Mouse (Mus musculus): ENCODE results near the gene Grin3b. TPM values are rescaled to one million over a fixed set of nuclear protein-coding genes. Genes with fewer than 3 reads are reported as not detected.

The Grin3b gene
- total and polyA plus RNA-seq, 2 experiments from 2014 or later, result 0.34 TPM; not detected in 1

DNA sequence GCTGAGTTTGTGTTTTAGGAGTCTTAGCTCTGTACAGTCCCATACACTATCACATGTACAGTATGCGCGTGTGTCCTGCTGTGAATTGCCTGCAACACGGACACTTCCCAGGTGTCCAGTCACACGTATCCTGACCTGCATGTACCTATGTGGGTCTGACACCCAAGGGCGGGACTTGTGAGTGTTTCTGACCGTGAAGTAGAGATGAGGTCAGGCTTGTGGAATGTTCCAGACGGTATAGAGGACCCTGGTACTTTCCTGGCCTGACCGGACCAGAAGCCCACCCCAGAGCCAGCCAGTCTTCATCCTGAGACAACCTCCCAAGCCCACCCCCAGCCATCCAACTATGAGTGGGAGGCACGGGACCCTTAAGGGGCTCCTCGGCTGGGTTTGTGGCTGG, 45.1 kb downstream of the Grin3b start:
- no peak for ATAC-seq (ENCODE audit: insufficient read depth, low read depth)
- no peak overlapping the region for H3K4me3 ChIP-seq (ENCODE audit: low read depth, low read length)

DNA sequence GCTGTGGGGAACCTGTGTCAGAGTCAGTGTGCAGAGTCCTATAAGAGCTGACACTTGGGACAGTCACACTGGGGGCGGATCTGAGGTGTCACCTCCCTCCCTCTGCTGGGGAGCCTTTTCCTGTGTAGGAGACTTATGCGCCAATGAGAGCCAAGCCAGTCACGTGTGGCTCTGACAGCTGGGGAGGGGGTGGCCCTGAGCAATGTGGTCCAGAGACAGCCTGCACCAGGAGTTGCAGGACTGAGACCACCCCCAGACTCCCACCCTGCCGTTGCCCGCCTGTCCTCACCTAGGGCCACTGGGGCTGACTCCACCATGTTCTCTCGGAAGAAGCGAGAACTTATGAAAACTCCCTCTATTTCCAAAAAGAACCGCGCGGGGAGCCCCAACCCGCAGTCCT, 46.0 kb downstream of the Grin3b start, which contains the start of gene Arhgap45:
Arhgap45 (plus strand) TSS at position 143 of the 400 bp plus-strand sequence.
- DNase-seq (ENCODE audit: low spot score), result no peak
- Histone ChIP-seq H3K9ac (replicated peaks; ENCODE audit: low read depth, low read length) (0 out of 2 replicates have a peak within 1 kb of the TSS, but pooled peaks have one; percentile 1), H3K4me1 (ENCODE audit: control insufficient read depth, insufficient read depth) (no peaks in the 10 kb centered on the region), H3K36me3 (replicated peaks; ENCODE audit: control insufficient read depth, insufficient read depth, low read length) (peaks cover 17% of the 10 kb centered on the region; the same call in 1 of the 2 replicates), H3K4me2 (ENCODE audit: low read depth, low read length) (no peak within 1 kb of the TSS; the same call in 1 of the 2 replicates), H3K4me3 (ENCODE audit: low read depth, low read length) (peak within 1 kb of the TSS; percentile 33; the same call in 1 of the 2 replicates), H3K27me3 (ENCODE audit: control insufficient read depth, insufficient read depth, low read length) (peaks cover 22% of the 10 kb centered on the region), H3K27ac (ENCODE audit: low read depth) (peak within 1 kb of the TSS; percentile 43; the same call in 1 of the 2 replicates), H3K9me3 (replicated peaks; ENCODE audit: control insufficient read depth, low read length) (no peaks in the 10 kb centered on the region)
- no peak for ATAC-seq (ENCODE audit: insufficient read depth, low read depth)
- WGBS, result 68% methylated on average over 11 of the region's 11 CpGs
- TF ChIP-seq CTCF (IDR thresholded peaks at IDR 0.05; ENCODE audit: low read depth) (no peak), EP300 (IDR thresholded peaks at IDR 0.05; ENCODE audit: low read depth) (no peak)

More for the DNA sequence above, 45.1 kb downstream of the Grin3b start:
- Histone ChIP-seq H3K9ac (replicated peaks; ENCODE audit: low read depth, low read length) (no peak overlapping the region), H3K9me3 (replicated peaks; ENCODE audit: control insufficient read depth, low read length) (peaks cover 8% of the 10 kb centered on the region), H3K4me2 (ENCODE audit: low read depth, low read length) (no peak overlapping the region), H3K27me3 (ENCODE audit: control insufficient read depth, insufficient read depth, low read length) (peaks cover 22% of the 10 kb centered on the region), H3K36me3 (replicated peaks; ENCODE audit: control insufficient read depth, insufficient read depth, low read length) (peaks cover 26% of the 10 kb centered on the region), H3K4me1 (ENCODE audit: control insufficient read depth, insufficient read depth) (no peaks in the 10 kb centered on the region), H3K27ac (ENCODE audit: low read depth) (no peak overlapping the region)
- TF ChIP-seq EP300 (IDR thresholded peaks at IDR 0.05; ENCODE audit: low read depth) (no peak), CTCF (IDR thresholded peaks at IDR 0.05; ENCODE audit: low read depth) (no peak)
- 69% methylated on average over 10 of the region's 10 CpGs for WGBS
- no peak for DNase-seq (ENCODE audit: low spot score)

DNA sequence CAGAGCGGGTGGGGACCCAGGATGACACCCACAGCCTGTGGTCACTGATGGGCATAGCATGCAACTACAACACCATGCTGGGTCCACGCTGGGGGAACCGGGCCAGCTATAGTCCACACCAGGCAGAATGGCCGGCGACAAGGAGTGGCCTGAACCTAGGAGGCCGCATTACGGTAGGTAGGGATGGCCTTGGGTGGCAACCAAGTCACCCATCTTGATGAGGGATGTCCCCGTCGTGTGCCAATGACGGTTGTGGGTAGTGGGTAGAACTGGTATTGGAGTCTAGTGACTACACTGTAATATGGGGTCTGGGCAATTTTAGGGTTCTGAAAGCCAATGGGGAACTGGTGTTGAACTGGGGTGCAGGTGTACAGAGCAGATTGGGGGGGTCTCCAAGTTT, 46.4 kb downstream of the Grin3b start:
- ATAC-seq (ENCODE audit: insufficient read depth, low read depth) (no peak), DNase-seq (ENCODE audit: low spot score) (no peak)
- Histone ChIP-seq H3K4me2 (ENCODE audit: low read depth, low read length) (no peak overlapping the region; the same call in 1 of the 2 replicates), H3K27me3 (ENCODE audit: control insufficient read depth, insufficient read depth, low read length) (peaks cover 22% of the 10 kb centered on the region), H3K9ac (replicated peaks; ENCODE audit: low read depth, low read length) (no peak overlapping the region), H3K4me3 (ENCODE audit: low read depth, low read length) (peak overlapping the region; percentile 33; the same call in 1 of the 2 replicates), H3K4me1 (ENCODE audit: control insufficient read depth, insufficient read depth) (no peaks in the 10 kb centered on the region), H3K9me3 (replicated peaks; ENCODE audit: control insufficient read depth, low read length) (no peaks in the 10 kb centered on the region), H3K27ac (ENCODE audit: low read depth) (peak overlapping the region; percentile 43; the same call in 1 of the 2 replicates), H3K36me3 (replicated peaks; ENCODE audit: control insufficient read depth, insufficient read depth, low read length) (0 out of 2 replicates have a peak, but pooled peaks cover 13% of the 10 kb centered on the region)
- WGBS, result 83% methylated on average over 10 of the region's 10 CpGs
- TF ChIP-seq CTCF (IDR thresholded peaks at IDR 0.05; ENCODE audit: low read depth) (no peak), EP300 (IDR thresholded peaks at IDR 0.05; ENCODE audit: low read depth) (no peak)

DNA sequence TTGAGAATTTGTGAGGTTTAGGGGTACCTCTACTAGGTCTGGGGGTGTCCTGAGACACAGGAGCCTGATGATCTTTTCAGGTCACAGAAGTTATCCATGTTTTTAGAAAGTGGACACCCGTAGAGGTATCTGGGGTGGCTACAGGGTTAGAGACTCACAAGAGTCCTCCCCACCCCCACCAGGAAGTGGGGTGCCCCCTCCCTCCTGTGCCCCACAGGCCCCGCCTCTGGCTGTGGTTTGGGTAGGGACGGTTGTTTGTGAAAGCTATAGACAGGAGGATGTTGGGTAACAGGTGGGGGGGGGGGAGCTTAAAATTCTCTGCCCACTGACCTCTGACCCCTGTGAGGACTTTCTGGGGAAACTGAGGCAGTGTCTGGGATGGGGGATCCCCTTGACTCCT, 46.8 kb downstream of the Grin3b start:
- H3K4me3 ChIP-seq (ENCODE audit: low read depth, low read length), result peak overlapping the region; percentile 33; the same call in 1 of the 2 replicates
- no peak for DNase-seq (ENCODE audit: low spot score)
- WGBS, result 82% methylated on average over 3 of the region's 3 CpGs

DNA sequence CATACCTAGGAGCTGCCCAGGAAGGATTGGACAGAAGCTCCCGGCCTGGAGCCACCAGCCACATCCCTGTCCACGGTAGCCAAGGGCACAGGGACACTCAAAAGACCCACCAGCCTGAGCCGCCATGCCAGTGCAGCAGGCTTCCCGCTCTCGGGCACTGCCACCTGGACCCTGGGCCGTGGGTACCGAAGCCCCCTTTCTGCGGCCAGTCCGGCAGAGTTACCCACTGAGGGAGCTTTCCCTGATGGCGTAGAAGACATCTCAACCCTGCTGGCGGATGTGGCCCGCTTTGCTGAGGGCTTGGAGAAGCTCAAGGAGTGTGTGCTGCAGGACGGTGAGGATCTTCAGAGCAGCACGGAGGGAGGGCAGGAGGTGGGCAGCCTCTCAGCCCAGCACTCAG, 47.3 kb downstream of the Grin3b start:
- 0 out of 2 replicates have a peak, but pooled peaks cover 9% of the 10 kb centered on the region for H3K36me3 ChIP-seq (replicated peaks; ENCODE audit: control insufficient read depth, insufficient read depth, low read length)
- peaks cover 22% of the 10 kb centered on the region for H3K27me3 ChIP-seq (ENCODE audit: control insufficient read depth, insufficient read depth, low read length)
- WGBS, result 79% methylated on average over 14 of the region's 14 CpGs
- no peak for DNase-seq (ENCODE audit: low spot score)
- peak overlapping the region; percentile 59; the same call in 1 of the 2 replicates for H3K27ac ChIP-seq (ENCODE audit: low read depth)
- no peaks in the 10 kb centered on the region for H3K4me1 ChIP-seq (ENCODE audit: control insufficient read depth, insufficient read depth)
- TF ChIP-seq CTCF (IDR thresholded peaks at IDR 0.05; ENCODE audit: low read depth) (no peak), EP300 (IDR thresholded peaks at IDR 0.05; ENCODE audit: low read depth) (no peak)
- no peaks in the 10 kb centered on the region for H3K9me3 ChIP-seq (replicated peaks; ENCODE audit: control insufficient read depth, low read length)
- peak overlapping the region; percentile 26; the same call in 1 of the 2 replicates for H3K4me2 ChIP-seq (ENCODE audit: low read depth, low read length)
- no peak for ATAC-seq (ENCODE audit: insufficient read depth, low read depth)
- no peak overlapping the region for H3K9ac ChIP-seq (replicated peaks; ENCODE audit: low read depth, low read length)
- peak overlapping the region; percentile 33; the same call in 1 of the 2 replicates for H3K4me3 ChIP-seq (ENCODE audit: low read depth, low read length)

More for the DNA sequence above, 46.8 kb downstream of the Grin3b start:
- Histone ChIP-seq H3K36me3 (replicated peaks; ENCODE audit: control insufficient read depth, insufficient read depth, low read length) (0 out of 2 replicates have a peak, but pooled peaks cover 10% of the 10 kb centered on the region), H3K4me1 (ENCODE audit: control insufficient read depth, insufficient read depth) (no peaks in the 10 kb centered on the region), H3K9ac (replicated peaks; ENCODE audit: low read depth, low read length) (no peak overlapping the region), H3K4me2 (ENCODE audit: low read depth, low read length) (peak overlapping the region; percentile 26; the same call in 1 of the 2 replicates), H3K9me3 (replicated peaks; ENCODE audit: control insufficient read depth, low read length) (no peaks in the 10 kb centered on the region), H3K27me3 (ENCODE audit: control insufficient read depth, insufficient read depth, low read length) (peaks cover 22% of the 10 kb centered on the region), H3K27ac (ENCODE audit: low read depth) (0 out of 2 replicates have a peak overlapping the region, but pooled peaks have one; percentile 43)
- TF ChIP-seq EP300 (IDR thresholded peaks at IDR 0.05; ENCODE audit: low read depth), result no peak
- TF ChIP-seq CTCF (IDR thresholded peaks at IDR 0.05; ENCODE audit: low read depth), result no peak
- no peak for ATAC-seq (ENCODE audit: insufficient read depth, low read depth)
